Mouse (Mus musculus) c-Kit-positive CD71-positive TER-119-negative erythroid progenitor cells, embryonic 14.5 days (primary cell): ENCODE measurements at regions not wholly inside any gene's neighbourhood (a gene's known extent, or its start where the extent isn't known, plus 50 kb on each side); places are given as distances from the start of the nearest gene placed in this dataset.

Source experiments
- DNase-seq: peaks from one replicate; pipeline ENCODE4 v3.0.0-alpha.2; 2013; ENCODE audit warnings: low read depth

DNA sequence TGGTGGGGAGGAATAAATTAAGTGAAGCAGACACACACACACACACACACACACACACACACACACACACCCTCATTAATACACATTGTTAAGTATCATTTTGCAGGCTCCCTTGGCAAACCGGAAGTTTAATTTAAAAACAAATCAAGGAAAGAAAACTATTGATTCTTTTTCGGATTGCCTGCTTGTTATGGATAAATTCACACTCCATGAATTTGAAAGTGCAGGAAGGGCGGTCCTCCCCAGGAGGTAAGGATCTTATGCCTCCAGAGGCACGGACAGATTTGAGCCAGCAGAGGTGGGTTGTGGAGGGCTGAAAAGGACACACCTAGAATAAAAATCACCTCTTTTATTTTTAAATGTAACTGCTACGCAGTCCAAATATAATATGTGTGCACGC, 156.2 kb upstream of the Gm15217 start:
- no peak for DNase-seq

DNA sequence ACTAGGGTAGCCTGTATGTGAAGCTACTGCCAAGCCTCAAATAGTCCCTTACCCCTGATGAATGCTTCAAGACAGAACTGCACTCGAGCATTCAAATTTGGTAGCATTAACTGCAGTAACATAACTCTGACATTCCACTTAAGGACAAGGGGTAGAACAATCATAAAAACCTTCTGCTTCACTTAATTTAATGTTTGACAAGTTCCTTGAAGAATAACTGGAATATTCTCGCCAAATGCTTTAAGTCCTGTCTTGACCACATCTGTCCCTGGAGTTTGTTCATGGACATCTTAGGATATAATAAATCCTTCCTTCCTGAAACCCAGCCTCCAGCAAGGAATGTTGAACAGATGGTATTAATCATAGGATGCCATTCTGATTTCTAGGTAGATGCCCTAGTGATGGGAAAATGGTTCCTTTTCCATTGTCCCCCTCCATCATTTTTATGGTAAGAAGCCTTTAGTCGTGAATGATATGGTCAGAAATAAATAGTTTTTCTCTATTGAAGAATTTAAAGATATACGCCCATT, 154.7 kb upstream of the Gm15217 start:
- no peak for DNase-seq

- no peak for DNase-seq
Measured at GRCm38 (mm10) chr14:46225851-46226608, 153.2 kb upstream of the Gm15217 start.

GRCm38 (mm10) chr14:46234040-46234439, 145.2 kb upstream of the Gm15217 start:
- DNase-seq, result no peak

DNA sequence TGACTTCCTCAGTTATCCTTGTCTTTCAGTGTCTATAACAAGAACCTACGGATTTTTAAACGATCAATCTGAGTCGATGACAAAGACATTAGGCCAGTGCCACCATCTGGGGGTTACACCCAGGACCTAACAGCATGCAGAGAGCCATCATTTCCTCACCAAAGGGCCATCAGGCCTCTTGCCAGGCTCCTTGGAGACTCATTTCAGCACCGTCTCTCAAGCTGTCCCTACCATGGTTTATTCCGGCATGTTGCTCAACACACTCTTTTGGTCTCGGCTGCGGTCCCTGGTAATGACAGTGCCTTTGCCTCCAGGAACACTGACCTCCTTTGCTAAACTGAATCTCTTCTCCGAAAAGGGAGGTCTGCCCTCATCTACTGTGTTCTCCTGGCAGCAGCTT, 144.4 kb upstream of the Gm15217 start:
- DNase-seq, result no peak

DNA sequence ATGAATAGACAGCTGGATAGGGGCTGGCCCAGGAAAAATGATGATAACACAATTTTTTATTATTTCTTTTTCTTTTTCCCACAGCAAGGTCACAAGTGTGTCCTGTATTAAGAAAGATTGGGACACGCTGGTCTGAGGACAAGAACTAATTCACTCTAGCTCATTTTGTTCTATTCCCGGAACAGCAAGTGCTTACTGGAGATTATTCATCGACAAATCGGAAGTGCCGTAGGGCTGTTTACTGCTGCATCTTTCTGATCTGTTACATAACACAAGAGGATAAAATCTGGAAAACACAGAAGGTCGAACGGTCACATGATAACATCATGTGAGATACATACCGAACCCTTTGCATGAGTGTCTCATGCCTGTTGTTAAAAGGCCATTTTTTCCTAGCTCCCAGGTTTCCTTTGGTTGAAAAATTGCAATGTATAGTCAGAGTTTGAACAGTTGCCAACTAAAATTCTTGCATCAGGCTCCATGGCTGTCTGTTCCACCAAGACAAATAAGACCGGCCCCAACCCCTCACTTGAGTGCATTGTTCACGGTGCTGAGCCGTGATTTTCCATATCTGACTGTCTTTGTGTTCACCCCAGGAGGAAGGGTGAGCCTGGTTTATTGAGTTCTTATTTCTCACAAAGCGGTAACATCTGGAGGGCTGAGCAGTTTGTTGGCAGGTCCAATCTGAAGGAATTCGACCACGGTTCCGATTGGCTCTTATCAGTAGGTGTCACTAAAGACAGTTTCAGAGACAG, 139.0 kb upstream of the Gm15217 start:
- DNase-seq, result no peak

DNA sequence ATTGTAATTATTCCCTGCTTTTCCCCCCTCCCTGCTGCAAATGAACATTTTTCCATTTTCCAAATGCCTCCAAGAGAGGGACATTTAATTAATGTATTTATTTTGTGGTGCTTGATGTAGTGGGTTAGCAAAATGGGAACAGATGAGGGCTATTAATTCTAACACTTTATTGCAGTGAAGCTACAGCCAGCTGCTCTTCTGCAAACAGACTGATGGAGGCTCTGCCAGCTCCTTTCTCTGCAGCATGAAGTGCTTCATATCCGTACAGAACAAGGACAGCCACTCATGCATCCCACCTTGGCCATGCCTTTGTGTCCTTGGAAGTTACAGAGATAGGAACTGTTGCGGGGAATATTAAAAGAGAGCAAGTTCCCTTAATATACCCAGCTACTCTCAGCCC, 138.3 kb upstream of the Gm15217 start:
- DNase-seq, result no peak

DNA sequence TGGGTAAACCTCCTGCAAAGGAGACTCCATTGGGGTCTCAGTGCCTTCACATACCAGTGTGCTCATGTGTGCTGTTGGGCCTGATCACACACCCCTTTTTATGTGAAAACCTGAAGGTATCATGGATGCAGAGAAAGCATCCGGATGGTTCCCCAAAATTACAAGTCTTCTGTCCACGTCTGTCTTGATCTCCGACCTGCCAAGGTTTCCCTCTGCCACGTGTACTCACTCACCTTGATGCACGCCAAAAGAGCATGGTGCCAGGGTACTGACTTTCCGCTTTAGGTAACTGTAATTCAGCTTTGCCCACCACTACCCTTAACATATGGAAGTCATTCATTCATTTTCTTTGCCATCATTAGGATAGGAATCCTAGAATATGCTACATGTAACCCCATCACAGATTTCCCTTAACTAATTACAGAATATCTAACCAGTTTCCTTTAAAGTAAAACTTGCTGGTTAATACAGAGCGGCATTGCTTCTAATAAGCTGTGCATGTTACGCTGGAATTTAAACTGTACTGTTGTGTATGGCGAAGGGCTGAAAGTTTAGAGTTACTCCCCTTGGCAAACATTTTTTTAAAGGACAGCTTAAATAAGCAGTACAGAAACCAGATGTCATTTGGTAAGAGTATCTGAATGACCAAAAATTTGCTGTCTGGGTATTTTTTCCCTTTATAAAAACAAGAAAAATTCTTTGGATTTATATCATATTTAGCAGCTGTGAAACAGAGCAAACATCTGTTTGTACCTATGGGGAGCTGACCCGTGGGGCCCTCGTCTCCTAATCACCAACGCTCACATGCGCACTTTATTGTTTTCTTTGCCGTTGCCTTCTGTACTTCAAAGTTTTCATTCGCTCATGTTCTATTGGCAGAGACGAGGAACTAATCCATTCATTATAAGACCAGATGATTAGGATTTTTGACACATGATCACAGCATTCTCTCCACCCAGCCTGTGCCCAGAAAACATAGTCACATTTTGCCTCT, 131.4 kb upstream of the Gm15217 start:
- DNase-seq, result no peak

- no peak for DNase-seq
Measured at GRCm38 (mm10) chr14:46249141-46249540, 130.1 kb upstream of the Gm15217 start.

- DNase-seq, result no peak
Measured at GRCm38 (mm10) chr14:46255261-46255660, 124.0 kb upstream of the Gm15217 start.

DNA sequence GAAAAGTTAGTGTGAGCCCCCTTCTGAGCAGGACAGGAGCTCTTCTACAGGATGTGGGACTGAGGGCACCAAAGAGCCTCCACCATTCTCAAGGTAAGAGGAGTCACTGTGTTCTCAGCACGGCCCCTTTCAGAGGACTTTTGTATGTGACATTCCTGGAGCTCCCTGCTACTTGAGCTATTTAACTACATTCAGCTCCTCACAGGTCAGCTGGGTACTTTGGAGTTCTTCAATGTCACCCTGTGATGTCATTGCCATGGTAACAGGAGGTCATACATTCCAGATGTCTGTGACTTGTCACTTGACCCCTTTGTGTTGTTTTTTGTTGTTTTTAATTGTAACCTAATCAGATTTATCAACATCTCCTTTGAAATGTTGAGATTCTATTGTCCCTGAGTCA, 122.9 kb upstream of the Gm15217 start:
- DNase-seq, result no peak

DNA sequence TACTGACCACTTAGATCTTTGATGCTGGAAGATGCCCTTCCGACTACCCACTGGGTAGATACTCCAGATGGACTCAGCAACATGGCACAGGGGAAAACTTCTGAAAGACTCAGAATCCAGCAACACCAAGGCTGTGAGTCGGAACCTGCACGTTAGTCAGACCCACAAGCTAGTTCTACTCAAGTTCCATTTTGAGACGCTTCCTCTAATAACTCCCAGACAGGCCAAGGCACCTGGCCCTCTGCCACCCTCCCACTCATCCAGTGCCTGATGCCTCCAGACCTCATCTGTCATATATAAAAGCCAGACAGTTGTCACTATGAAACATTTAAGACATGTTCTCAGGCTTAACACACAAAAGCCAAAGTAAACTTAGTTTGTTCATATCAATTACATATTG, 121.9 kb upstream of the Gm15217 start:
- no peak for DNase-seq

DNA sequence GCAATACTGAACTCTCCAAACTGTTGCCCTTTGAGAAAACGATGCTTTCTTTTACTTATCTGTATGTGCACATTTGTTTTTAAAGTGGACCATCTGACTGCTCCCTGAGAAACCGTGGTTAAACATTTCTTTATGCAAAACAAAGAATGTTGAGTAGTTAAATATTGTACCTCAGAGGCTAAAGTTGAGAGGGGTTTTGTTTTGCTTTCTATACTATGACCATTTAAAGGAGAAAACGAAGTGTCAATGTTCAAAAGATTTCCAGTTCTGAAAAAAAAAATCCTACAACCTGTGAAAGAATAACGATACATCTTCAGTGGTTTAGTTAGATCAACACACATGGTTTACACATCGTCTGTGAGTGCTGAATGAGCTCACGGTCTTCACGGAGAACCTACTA, 120.7 kb upstream of the Gm15217 start:
- no peak for DNase-seq

- no peak for DNase-seq
Measured at GRCm38 (mm10) chr14:46260291-46260980, 118.8 kb upstream of the Gm15217 start.

- no peak for DNase-seq
Measured at GRCm38 (mm10) chr14:46275455-46275854, 103.8 kb upstream of the Gm15217 start.

GRCm38 (mm10) chr14:46276926-46277831, 102.0 kb upstream of the Gm15217 start:
- no peak for DNase-seq

DNA sequence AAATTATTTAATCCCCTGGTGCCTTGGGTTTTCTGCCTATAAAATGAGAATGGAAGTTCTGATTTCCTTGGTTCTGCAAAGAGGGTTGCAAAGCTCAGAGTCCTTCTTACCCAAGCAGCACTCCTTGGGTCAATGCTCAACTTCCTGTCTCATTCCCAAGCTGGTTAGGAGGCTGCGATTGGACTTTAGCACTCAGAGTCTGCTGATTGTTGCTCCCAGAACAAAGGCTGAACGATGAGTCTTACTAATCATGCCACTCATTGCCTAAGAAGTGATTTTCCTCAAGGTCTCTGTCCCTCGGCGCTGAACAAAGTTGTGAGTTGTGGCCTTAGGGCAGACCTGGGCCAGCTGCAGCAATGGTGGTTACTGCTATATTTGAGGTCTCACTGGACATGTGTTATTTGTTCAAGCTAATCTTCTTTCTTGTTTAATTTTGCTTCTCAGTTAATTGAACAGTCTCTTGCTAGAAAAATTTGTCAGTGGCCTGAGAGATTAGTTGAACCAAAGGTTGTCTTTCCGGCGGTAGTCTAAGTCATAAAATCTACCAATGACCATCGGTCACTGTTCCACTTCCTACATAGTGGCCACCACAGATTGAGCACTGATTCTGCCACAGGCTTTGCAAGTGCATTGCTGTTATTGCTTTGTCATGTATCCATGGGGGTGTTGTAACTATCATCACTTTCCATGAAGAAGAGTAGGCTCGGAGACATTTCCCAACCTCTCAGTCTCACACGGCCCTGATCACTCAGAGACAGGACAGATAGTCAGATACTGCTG, 101.2 kb upstream of the Gm15217 start:
- no peak for DNase-seq

DNA sequence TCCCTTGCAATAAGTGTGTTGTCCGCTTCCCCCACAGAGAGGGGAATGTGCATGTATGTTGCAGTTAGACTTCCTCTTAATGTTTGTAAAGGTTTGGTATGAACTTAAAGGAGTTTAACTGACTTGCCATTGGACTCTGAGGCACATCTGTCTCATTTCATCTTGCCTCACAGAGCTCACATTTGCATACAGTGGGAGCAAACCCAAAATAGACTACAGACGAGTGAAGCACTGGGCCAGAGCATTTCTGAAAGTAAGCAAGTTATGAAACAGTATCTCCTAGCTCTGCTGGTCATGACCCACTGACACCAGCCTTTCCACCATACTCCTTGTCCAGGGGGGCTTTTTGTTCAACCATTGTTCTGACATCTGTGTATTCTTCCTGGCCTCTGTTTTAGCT, 86.8 kb upstream of the Gm15217 start:
- DNase-seq, result no peak

GRCm38 (mm10) chr14:46296275-46296674, 82.9 kb upstream of the Gm15217 start:
- no peak for DNase-seq

- DNase-seq, result no peak
Measured at GRCm38 (mm10) chr14:46300546-46300945, 78.7 kb upstream of the Gm15217 start.
